Mouse (Mus musculus): ENCODE measurements around the gene Blzf1. TPM values are rescaled to one million over a fixed set of nuclear protein-coding genes. Genes with fewer than 3 reads are reported as not detected.

Blzf1 gene
- polyA plus RNA-seq, 1 experiment = 5.0 TPM

DNA sequence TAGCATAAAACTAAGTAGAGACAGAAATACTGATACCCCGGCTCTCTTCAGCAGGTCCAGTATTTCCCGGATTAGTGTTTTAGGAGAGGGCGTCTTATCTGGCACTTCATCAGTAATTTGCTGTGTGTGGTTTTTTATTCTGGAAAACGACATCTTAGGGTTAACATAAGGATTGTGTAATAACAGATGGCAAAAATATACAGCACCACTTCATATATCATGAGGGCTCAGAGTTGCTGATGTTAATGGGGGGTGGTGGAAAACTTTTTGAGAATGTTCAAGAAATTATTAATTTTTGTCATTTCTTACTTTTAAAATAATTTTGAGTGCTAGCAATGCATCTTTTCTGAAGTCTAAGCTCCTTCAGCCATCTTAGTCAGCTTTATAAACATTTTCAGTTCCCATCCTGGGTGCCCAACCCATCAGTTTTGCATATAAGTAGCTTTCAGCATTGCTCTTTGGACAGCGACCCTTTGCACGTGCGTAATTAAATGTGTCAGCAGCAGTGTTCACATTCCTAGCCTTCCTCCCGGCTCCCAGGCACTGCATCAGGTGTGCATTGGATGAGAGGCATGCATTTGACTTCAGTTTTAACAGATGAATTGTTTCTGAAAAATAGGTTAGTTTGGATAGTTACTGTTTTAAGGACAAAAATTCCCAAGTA is 15.8 kb upstream of the Blzf1 start:
- Histone ChIP-seq H3K79me3 (ENCODE audit: low read depth) (no peaks in the 10 kb centered on the region), H3K79me2 (ENCODE audit: control insufficient read depth, insufficient read depth) (no peaks in the 10 kb centered on the region), H3ac (ENCODE audit: control insufficient read depth, insufficient read length, low read depth) (no peak overlapping the region), H3K27me3 (ENCODE audit: control insufficient read depth, insufficient read depth, insufficient read length) (no peaks in the 10 kb centered on the region), H3K4me3 (ENCODE audit: insufficient read depth, poor library complexity, severe bottlenecking) (no peak overlapping the region), H3K36me3 (ENCODE audit: control insufficient read depth, insufficient read depth) (no peaks in the 10 kb centered on the region)
- TF ChIP-seq USF1 (IDR thresholded peaks at IDR 0.05; ENCODE audit: low read depth) (no peak), CTCF (IDR thresholded peaks at IDR 0.05; ENCODE audit: control insufficient read depth, insufficient read depth, insufficient read length) (no peak), MYOD1 (IDR thresholded peaks at IDR 0.05; ENCODE audit: control insufficient read depth, insufficient read length, low read depth) (no peak), MYOG (IDR thresholded peaks at IDR 0.05; ENCODE audit: control insufficient read depth, extremely low read depth, insufficient read length) (no peak), CEBPB (IDR thresholded peaks at IDR 0.05; ENCODE audit: low read depth) (no peak), FOSL1 (IDR thresholded peaks at IDR 0.05; ENCODE audit: insufficient read depth, low read length, poor library complexity, severe bottlenecking) (no peak), MAX (IDR thresholded peaks at IDR 0.05) (no peak)

DNA sequence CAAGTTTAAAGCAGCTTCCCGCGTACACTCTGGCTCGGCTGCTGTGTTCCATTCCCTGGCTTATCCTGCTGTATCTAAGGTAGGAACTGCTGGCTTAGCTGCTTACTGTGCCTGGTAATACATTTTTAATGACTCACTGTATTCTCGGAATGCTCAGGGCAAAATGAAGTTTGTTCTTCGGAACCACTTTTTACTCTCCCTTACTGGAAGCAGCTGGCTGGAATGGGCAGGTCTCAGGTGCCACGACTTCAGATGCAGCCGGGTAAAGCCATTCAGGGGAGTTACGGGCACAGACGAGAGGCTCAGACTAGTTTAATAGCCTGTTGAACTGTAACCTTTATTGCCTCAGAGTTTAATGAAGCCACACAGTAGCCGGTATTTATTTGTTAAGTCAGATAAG is 14.1 kb upstream of the Blzf1 start:
- Histone ChIP-seq H3ac (ENCODE audit: control insufficient read depth, insufficient read length, low read depth) (no peak overlapping the region), H3K4me3 (ENCODE audit: insufficient read depth, poor library complexity, severe bottlenecking) (no peak overlapping the region), H3K79me3 (ENCODE audit: low read depth) (no peaks in the 10 kb centered on the region), H3K36me3 (ENCODE audit: control insufficient read depth, insufficient read depth) (peaks cover 4% of the 10 kb centered on the region), H3K27me3 (ENCODE audit: control insufficient read depth, insufficient read depth, insufficient read length) (no peaks in the 10 kb centered on the region), H3K79me2 (ENCODE audit: control insufficient read depth, insufficient read depth) (no peaks in the 10 kb centered on the region)
- TF ChIP-seq FOSL1 (IDR thresholded peaks at IDR 0.05; ENCODE audit: insufficient read depth, low read length, poor library complexity, severe bottlenecking) (no peak), CEBPB (IDR thresholded peaks at IDR 0.05; ENCODE audit: low read depth) (no peak), MYOG (IDR thresholded peaks at IDR 0.05; ENCODE audit: control insufficient read depth, extremely low read depth, insufficient read length) (no peak), CTCF (IDR thresholded peaks at IDR 0.05; ENCODE audit: control insufficient read depth, insufficient read depth, insufficient read length) (no peak), MYOD1 (IDR thresholded peaks at IDR 0.05; ENCODE audit: control insufficient read depth, insufficient read length, low read depth) (no peak), USF1 (IDR thresholded peaks at IDR 0.05; ENCODE audit: low read depth) (no peak), MAX (IDR thresholded peaks at IDR 0.05) (no peak)

DNA sequence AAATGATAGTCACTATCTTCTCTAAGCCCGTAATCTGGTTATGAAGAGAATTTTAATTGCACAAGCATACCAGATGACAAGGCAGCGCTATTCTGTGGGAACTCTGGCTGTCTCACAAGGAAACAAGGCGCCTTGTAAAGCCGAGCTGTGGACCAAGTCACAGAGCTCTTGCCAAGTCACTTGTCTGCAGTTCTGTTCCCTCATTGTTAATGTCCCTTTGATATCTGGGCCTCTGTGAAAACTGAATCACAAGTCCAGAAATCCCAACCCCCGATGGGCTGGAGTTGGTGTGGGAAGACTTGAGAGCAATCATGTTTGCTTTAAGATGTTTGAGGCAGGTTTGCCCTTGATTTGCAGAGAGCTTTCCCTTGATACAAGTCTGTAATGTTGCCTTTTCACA is 13.4 kb upstream of the Blzf1 start:
- Histone ChIP-seq H3K27me3 (ENCODE audit: control insufficient read depth, insufficient read depth, insufficient read length) (no peaks in the 10 kb centered on the region), H3K4me3 (ENCODE audit: insufficient read depth, poor library complexity, severe bottlenecking) (no peak overlapping the region)
- TF ChIP-seq MAX (IDR thresholded peaks at IDR 0.05) (no peak), CEBPB (IDR thresholded peaks at IDR 0.05; ENCODE audit: low read depth) (no peak), MYOD1 (IDR thresholded peaks at IDR 0.05; ENCODE audit: control insufficient read depth, insufficient read length, low read depth) (no peak), FOSL1 (IDR thresholded peaks at IDR 0.05; ENCODE audit: insufficient read depth, low read length, poor library complexity, severe bottlenecking) (no peak), CTCF (IDR thresholded peaks at IDR 0.05; ENCODE audit: control insufficient read depth, insufficient read depth, insufficient read length) (no peak), USF1 (IDR thresholded peaks at IDR 0.05; ENCODE audit: low read depth) (no peak), MYOG (IDR thresholded peaks at IDR 0.05; ENCODE audit: control insufficient read depth, extremely low read depth, insufficient read length) (no peak)

DNA sequence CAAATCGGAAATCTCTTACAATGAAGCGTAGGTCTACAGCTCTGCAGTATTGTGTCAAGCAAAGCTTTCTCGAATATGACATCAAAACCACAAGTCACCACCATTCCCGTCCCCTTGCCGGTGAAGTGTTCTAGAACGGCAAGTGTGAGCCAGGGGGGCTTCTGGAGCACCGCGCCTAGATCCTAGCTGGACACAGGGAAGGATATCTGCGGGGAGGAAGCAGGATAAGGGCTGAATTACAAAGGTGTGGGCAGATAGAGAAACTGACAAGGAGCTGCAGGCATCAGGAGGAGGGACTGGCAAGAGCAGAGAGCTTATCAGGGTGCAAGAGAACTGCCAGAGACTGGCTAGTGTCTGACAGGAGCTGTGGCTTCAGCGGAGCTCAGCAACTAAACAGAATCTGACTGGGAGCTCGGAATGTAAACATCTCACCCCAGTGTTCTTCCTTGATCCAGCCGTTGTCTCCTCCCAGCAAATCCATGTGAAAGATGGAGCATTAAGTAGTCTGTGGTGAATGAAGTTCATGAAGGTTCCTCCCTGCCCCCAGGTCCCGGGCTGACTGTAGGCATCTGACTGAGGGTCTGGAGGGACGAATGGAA is 12.4 kb upstream of the Blzf1 start:
- Histone ChIP-seq H3K79me2 (ENCODE audit: control insufficient read depth, insufficient read depth) (no peaks in the 10 kb centered on the region), H3K36me3 (ENCODE audit: control insufficient read depth, insufficient read depth) (peaks cover 4% of the 10 kb centered on the region), H3K4me3 (ENCODE audit: insufficient read depth, poor library complexity, severe bottlenecking) (no peak overlapping the region), H3ac (ENCODE audit: control insufficient read depth, insufficient read length, low read depth) (no peak overlapping the region), H3K79me3 (ENCODE audit: low read depth) (no peaks in the 10 kb centered on the region), H3K27me3 (ENCODE audit: control insufficient read depth, insufficient read depth, insufficient read length) (no peaks in the 10 kb centered on the region)
- no peak for TF ChIP-seq CTCF (IDR thresholded peaks at IDR 0.05; ENCODE audit: control insufficient read depth, insufficient read depth, insufficient read length)
- no peak for TF ChIP-seq MYOD1 (IDR thresholded peaks at IDR 0.05; ENCODE audit: control insufficient read depth, insufficient read length, low read depth)
- no peak for TF ChIP-seq USF1 (IDR thresholded peaks at IDR 0.05; ENCODE audit: low read depth)

More for the DNA sequence above, 13.4 kb upstream of the Blzf1 start:
- no peak overlapping the region for H3ac ChIP-seq (ENCODE audit: control insufficient read depth, insufficient read length, low read depth)
- peaks cover 4% of the 10 kb centered on the region for H3K36me3 ChIP-seq (ENCODE audit: control insufficient read depth, insufficient read depth)
- H3K79me2 ChIP-seq (ENCODE audit: control insufficient read depth, insufficient read depth) = no peaks in the 10 kb centered on the region
- H3K79me3 ChIP-seq (ENCODE audit: low read depth) = no peaks in the 10 kb centered on the region

DNA sequence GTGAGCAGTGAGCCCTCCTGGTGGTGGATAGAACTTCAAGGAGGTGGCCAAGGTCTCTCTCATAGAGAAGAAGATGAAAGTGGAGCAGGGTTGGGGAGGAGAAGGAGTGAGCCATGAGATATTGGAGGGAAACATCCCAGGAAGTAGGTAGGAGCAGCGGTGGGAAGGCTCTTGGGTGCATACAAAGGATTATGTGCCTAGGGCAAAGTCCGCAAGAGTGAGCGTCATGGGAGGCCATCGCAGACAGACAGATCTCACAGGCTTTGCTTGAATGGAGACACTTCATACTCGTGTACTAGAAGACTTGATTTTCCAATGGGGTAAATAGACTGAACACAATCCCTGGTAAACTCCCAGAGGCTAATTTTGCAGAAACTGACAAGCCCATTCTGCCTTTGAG is 11.2 kb upstream of the Blzf1 start:
- Histone ChIP-seq H3K27me3 (ENCODE audit: control insufficient read depth, insufficient read depth, insufficient read length) (no peaks in the 10 kb centered on the region), H3ac (ENCODE audit: control insufficient read depth, insufficient read length, low read depth) (no peak overlapping the region), H3K79me2 (ENCODE audit: control insufficient read depth, insufficient read depth) (no peaks in the 10 kb centered on the region), H3K4me3 (ENCODE audit: insufficient read depth, poor library complexity, severe bottlenecking) (no peak overlapping the region), H3K79me3 (ENCODE audit: low read depth) (no peaks in the 10 kb centered on the region), H3K36me3 (ENCODE audit: control insufficient read depth, insufficient read depth) (peaks cover 11% of the 10 kb centered on the region)
- TF ChIP-seq CEBPB (IDR thresholded peaks at IDR 0.05; ENCODE audit: low read depth) = no peak
- no peak for TF ChIP-seq USF1 (IDR thresholded peaks at IDR 0.05; ENCODE audit: low read depth)
- no peak for TF ChIP-seq MYOG (IDR thresholded peaks at IDR 0.05; ENCODE audit: control insufficient read depth, extremely low read depth, insufficient read length)
- no peak for TF ChIP-seq MYOD1 (IDR thresholded peaks at IDR 0.05; ENCODE audit: control insufficient read depth, insufficient read length, low read depth)
- TF ChIP-seq FOSL1 (IDR thresholded peaks at IDR 0.05; ENCODE audit: insufficient read depth, low read length, poor library complexity, severe bottlenecking) = no peak
- TF ChIP-seq MAX (IDR thresholded peaks at IDR 0.05) = no peak
- no peak for TF ChIP-seq CTCF (IDR thresholded peaks at IDR 0.05; ENCODE audit: control insufficient read depth, insufficient read depth, insufficient read length)

All from C2C12 (cell line).